Mouse (Mus musculus) gastrocnemius, postnatal 4 days (tissue): ENCODE results near the gene Sp2. TPM values are rescaled to one million over a fixed set of nuclear protein-coding genes. Genes with fewer than 3 reads are reported as not detected.

Source experiments
- DNase-seq, 2 experiments: peaks; one replicate each; pipeline ENCODE4 v3.0.0; 2021 to 2022; ENCODE audit warnings: low spot score in 2 of 2, mixed read lengths in 2 of 2
- total RNA-seq, 2 experiments: library from RNA; stranded (reverse); gene quantifications; 2 replicates each; pipeline ENCODE4 v1.2.3; 2021

The Sp2 gene
- total RNA-seq, 2 experiments from 2014 or later = 15.1 to 16.5 TPM

DNA sequence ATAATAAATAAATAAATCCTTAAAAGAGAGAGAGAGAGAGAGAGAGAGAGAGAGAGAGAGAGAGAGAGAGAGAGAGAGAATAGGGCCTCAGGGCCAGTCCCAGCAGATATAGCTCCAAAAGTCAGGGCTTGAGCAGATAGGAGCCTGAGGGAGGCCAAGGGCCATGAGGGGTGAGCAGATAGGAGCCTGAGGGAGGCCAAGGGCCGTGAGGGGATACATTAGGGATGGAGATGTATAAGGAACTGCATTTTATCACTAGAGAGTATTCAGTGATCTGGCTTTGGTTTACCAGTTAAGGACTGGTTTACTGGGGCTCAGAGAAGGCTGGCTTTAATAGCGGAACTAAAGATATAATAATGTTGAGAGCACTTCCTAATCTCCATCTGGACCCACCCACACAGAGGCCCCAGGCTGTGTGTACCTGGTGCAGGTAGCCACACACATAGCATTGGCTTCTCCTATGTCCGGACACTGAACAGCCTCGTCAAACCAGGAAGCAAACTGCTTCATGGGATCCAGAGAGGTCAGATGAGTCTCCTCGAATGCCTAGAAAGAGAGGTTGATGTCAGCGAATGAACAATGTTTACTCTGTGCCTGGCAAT is 40.7 kb downstream of the Sp2 start:
- DNase-seq = no peak

DNA sequence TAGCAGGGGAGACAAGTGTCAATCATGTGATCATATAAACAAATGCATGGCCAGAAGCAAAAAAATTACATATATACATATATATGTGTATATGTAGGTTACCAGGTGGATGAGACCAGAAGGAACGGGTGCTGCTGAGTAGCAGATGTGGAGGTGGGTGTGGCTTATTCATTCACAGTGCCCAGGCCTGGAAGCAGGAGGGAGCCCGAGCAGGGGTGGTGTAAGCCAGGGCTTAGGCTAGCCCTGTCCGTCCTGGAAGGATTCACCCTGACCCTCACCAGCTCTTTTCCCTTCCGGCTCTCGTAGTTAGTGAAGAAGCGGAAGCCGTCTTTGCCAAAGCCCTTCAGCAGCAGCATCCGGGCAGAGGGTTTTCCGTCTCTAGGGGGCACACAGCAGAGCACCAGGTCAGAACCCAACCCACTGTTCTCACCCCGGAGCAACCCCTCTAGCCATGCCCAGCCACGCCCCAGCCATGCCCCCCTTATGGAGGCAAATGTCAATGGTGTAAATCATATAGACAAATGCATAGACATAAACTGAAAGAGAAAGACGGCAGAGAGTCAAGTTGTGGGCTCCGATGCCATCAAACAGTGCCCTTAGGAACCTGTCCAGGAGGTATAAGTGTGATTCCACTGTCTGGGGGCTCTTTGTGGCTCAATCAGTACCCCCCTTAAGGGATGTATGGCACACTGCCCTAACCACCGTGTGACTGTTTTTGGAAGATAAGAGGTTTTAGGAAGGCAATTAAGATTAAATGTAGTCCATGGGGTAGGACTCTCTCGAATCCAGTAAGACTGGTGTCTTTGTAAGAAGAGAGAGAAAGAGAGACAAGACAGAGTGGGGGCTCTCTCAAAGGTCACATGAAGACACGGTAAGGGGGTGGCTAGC is 41.9 kb downstream of the Sp2 start:
- DNase-seq = no peak

DNA sequence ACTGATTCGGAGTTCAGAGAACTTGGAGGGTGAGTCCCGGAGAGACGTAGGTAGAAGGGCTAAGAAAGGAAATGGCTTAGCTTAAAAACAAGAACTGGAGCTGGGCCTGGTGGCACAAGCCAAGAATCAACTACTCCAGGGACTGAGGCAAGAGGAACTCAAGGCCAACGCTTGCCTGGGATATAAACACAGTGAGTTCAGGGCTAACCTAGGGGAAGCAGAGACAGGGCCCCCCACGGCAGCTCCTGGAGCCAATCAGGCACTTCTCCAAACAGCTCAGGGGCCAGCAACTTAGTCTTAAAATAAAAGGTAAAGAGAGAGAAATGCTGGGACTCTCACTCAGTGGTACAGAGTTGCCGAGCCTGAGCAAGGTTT is 44.3 kb downstream of the Sp2 start:
- DNase-seq = no peak

DNA sequence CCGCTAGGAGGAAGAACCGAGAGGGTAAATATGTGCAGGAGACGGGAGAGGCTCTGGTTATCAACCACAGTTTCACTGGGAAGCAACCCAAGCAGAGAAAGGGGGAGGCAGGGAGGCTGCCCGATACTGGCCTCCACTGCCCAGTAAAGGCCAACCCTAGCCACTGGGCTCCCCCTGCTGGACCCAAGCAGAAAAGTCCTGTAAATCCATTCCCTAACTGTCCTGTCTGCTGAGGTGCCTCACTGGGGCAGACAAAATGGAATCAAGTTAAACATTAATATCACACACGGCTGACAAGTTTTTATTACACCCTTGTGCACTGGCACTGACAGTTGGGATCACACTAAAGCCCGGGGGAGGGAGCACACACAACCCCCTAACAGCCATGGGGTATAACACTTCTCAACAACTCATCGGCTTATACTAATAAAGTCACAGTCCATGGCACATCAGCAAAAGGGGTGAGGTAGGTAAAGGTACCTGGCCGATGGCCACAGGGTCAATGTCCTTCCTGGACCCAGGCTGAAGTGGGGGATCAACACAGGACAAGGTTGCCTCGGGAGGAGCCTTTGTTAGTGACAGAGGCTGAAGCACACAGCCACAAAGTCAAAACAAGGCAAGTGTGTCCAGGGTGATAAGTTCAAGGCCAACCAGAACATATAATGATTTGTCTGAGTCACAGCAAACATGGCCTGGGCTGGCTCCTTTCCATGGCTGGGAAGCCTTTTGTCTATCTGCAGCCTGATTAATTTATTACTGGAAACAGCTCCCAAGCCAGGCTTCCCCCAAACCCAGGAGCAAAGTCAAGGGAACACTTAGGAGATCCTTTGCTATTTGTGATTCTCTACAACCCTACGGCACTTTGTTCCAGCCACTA is 45.0 kb downstream of the Sp2 start:
- peak in 1 of 2 experiments; percentile 55 for DNase-seq

DNA sequence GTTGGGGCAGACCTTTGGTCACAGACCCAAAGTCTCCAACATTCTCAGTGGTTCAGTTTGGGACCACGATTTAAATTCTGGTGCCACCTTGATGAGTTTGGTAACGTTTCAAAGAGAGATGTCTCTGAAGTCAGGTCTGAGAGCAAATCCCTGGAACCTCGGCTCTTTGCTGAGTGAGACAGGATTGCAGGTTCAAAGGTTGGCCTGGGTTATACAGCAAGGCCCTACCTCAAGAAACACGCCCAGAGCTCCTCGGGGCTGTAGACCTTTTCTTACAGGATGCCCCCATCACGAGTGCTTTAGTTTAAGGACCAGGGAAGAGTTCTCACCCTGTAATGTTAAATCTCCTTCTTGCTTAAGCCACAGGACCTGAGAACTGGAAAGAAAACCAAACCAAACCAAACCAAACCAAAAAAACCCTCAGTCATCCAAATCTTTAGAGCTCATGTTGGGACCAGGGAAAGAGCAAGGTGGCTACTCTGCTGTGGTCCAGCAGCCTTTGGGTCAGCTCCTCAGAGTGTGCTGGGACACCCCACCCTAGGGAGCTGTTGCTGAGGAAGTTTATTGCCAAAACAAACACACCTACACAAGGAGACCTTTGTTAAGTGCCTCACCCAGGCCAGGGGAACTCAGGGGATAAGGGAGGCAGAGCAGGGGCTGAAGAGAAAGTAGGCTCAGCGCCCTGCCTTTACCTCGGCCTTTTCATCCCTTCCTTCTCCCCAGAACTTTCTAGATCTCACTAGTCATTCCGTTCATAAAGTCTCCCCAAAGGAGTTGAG is 46.7 kb downstream of the Sp2 start:
- DNase-seq = no peak

DNA sequence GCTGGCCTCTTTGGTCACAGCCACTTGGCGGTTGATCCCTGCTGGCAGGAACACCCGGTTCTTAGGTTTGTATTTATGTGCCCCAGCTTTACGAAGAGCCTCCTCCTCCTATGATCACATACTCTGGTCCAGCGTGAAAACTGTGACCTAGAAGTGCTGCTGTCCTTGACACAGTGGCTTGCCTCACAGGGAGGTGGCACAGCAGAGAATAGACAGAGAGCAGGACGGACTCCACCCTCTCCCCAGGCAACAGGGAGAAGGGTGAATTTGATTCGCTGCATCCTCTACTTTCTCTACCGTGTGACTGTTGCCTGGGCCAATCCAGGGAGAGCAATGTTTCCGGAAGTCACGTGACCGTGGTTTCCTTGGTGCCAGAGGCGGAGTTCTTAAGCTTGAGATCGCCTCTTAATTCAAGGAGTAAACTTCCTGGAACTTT is 47.8 kb downstream of the Sp2 start:
- DNase-seq = no peak

DNA sequence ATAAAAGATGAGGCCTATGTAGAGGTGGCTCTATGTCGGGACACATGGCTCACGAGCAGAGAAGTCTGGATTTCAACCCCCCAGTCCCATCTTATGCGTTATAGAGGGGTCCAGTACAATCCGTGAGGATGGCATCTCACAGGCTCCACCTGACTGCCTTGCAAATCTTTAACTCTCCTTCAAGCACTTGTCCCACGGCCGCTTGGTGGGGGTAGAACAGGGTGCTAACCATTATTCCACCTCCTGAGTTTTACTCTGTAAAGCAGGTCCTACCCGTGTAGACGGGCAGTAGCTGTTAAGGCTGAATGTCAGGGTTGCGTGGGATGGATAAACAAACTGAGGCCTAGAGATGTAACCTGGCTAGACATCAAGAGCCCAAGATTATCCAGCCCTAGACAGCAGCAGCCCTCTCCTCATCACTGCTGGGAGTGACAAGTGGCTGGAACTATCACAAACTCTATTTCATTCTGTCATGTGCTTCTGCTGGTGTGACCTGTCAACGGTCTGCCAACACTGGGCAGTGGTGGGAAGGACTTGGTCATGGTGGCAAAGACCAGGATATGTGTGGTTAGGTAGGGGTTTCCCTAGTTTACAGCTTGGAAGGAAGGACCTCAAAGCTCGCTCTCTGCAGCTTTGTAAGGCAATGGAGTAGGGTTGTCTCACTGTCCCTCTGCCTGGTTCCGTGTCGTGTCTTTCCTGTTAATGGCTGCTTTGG is 49.0 kb downstream of the Sp2 start:
- DNase-seq = no peak

DNA sequence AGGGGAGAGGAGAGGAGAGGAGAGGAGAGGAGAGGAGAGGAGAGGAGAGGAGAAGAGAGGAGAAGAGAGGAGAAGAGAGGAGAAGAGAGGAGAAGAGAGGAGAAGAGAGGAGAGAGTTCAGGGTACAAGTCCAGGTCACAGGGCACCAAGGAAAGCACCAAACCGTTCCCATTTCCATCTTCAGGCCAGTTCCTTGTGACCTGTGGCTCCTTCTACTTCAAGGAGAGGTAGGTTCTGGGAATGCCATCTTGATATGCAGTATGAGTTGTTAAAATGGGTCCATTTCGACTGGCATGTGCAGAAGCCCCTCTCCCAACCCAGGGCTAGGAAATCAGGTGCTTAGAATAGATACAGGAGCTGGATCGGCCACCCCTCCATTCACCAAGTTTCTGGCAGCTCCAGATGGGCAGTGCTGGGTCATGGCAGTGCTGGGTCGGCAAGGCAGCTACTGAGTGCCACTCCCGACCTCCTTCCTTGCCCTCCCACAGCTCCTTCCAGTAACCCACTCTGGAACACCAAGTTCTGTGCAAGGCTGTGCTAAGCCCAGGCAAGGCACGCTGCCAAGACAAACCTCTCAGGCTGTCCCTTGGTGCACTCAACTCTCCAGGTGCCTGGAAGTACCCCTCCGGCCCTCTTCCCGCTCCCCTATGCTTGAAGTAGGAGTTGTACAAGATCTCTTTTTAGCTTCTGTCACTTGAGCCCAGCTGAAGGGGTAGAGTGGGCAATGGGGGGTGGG is 51.3 kb downstream of the Sp2 start:
- no peak for DNase-seq

DNA sequence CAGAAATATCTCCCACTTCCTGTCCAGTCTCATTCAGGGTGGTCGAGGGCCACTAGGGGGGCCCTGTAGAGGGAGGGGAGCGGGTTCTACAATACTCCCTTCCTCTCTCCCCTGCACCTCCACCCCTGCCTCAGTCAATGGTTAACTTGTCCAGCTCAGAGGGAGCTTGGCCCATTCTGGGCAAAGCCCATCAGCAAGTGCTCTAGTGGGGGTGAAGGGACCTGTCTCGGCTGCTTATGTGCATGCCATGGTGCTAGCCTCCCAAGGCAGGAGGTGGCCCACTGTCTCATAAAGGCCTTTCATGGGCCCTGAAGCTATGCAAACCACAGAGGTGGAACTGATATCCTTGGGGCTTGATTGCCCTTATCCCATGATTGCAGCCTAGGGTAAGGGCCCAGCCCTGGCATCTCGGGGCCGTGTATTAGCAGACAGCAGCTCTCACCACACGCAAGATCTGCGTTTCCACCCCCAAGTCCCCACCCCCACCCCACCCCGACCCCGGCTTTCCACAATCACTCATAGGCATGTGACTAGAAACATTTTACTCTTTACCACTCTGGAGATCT is 52.9 kb downstream of the Sp2 start:
- DNase-seq = no peak

DNA sequence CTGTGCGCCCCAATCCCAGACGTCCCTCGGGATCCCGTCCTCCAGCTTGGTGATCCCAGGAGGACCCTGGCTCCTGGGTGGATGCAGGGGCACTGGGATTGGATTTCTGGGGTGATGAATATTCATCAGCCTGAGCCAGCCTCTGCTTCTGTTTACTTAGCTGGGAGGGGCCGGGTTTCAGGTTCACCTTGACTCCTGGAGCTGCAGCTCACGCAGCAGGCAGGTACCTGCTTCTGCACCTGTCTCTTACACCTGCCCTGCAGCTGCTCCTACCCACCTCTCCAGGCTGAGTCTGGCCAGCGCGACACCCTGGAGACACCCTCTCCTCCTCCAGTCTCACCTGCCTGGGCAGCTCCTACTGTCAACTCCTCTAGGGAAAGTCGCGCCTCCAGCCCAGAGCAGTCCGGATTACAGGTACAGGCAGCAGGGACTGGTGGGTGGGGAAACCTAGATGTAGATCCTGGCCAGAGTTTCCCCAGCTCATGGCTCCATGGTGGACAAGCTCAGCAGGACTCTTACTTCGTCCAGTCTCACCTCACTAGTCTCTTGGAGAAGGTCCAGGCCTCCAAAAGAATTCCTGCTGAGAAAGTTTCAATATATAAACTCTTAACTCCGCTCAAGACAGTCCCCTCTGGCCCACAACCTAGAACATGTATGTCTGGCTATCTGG is 53.5 kb downstream of the Sp2 start:
- no peak for DNase-seq

DNA sequence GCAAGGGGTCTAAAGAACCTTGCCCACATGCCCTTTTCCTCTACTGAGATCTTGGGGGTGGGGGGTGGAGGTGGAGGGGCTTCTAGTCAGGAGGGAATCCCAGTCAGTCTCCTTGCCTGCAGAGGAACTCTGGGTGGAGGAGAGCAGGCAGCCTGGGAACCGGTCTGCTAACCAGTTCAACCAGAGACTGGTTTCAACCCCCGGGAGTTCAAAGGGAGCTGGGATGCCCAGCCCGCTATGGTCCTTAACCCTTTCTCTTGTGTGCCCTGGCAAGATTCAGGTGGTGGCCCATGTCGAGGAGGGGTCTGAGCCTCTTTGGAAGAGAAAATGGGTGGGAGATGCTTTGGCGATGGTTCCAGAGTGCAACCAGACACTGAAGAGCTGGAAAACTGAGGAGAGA is 54.1 kb downstream of the Sp2 start:
- DNase-seq = no peak

DNA sequence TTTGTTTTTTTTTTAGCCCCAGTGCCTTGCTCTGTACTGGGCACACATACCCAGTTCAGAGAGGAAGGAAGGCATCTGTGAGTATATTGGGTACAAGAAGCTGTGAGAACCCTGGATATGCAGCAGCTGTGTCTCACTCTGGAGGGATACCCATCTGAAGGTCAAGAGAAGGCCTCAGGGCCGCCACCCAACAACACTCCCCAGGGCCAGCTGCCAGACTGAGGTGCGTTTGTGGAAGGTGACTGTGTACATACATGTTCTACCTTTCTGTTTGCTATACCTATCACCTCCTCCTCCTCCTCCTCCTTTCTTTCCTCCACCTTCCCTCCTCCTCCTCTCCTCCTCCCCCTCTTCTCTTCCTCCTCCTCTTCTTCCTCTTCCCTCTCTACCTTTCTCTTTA is 54.7 kb downstream of the Sp2 start, which contains the start of gene Prr15l:
Gene Prr15l (plus strand): TSS at position 17 of the 400 bp plus-strand sequence.
- DNase-seq = no peak

DNA sequence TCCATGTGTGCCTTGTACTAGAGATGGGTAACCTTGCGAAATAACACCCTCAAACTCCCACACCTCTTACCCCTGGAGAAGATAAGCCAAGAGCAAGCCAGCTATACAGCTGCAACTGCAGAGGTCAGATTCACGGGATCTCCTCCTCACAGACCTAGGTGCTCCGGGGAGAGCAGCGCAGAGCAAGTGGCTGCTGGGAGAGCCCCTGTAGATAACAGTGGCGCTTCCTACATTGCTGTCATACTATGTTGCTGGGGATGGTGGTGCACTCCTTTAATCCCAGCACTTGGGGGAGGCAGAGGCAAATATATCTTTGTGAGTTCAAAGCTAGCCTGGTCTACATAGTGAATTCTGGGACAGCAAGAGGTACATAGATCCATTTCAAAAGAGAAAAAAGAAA is 56.2 kb downstream of the Sp2 start:
- DNase-seq = no peak

DNA sequence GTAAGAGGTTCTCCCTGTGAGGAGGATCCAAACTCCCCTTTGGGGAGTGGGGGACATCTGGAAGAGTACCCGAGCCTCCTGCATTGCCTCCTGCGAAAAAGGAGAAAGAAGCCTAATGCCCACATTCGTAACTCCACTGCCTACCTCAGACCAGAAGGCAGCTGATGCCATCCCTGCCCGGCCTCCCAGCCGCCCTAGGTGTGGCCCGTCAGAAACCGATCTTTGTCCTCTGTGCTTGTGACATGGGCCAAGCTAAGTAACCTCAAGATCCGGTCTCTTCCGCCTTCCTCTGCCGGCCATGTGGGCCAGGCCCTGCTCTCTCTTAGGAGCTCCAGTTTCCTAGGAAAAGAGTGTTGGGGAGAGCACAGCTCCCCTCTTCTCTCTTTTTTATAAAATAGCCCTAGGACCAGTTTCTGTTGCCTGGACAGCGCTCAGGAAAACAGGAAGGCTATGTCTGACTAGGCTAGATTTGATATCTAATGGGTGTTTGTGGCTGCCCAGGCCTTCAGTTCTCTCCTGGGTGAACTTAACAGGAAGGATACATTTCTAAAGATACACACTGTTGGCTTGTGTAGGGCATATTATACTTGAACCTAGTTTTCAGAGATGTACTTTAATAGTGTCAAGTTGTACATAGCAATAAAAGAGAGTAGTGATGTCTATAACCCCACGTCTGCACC is 57.1 kb downstream of the Sp2 start:
- DNase-seq = no peak

DNA sequence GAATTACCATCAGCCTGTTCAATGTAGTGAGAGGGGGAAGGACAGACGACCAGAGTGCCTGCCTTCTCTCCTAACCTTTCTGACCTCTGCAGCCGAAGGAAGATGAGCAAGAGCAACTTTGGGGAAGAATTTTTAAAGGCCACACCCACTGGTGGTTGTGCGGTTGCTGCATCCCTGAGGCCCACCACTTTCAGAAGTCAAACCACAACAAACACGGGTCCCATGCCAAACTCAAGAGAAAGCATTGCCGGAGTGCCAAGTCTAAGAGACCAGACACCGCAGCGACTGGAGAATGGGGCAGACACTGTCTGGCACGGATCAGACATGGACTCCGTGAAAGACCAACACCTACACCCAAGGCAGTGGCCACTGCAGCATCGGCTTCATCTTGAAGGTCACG is 57.9 kb downstream of the Sp2 start:
- no peak for DNase-seq

DNA sequence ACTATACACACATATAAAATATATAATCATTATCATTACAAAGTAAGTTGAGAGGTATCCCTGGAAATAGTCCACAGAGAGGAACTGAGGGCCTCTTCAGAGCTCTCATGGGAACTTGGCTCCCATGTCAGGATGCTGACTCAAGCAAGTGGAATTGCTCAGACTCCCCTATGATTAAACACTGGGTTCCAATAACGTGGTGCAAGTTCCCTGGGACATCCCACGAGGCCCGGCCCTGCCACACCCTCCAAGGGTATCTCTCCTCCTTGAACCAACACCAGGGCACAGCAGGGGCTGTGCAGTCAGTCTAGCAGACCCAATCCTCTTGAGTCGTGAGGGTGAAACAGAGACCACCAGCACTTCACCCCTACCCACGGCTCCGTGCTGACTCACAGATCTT is 63.8 kb downstream of the Sp2 start:
- no peak for DNase-seq

DNA sequence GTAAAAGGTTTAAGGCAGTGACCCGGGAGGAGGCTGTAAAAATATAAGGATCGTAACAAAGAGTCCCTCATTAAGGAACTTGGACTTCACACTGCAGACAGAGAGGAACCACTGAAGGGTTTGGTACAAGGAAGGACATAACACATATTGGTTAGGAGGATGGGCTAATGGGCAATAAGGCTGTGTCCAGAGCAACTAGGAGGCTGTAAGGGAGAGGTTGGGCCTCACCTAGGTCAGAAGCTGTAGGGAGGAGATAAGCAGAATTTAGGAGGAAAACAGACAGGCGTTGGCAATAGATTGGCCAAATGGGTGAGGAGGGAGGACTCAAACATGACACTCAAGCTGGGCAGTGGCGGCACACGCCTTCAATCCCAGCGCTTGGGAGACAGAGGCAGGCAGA is 65.3 kb downstream of the Sp2 start:
- DNase-seq = no peak

DNA sequence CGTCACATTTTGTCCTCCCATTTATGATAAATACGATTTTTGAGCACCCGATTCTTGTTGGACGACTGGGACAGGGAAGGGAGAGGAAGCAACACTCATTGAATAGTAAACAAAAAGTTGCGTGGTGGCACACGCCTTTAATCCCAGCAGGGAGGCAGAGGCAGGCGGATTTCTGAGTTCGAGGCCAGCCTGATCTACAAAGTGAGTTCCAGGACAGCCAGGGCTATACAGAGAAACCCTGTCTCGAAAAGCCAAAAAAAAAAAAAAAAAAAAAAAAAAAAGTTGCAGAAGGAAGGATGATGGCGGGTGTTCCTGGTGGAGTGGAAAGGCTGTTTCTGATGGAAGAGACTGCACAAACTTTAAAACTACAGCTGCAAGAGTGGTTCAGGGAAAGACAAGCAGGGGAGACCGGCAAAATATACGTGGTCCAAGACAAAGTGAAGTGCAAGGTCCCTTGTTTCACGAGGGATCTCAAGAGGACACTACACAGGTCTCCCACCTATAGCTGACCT is 65.8 kb downstream of the Sp2 start:
- DNase-seq = no peak
